Mouse (Mus musculus) kidney, postnatal 10 days (tissue): Measurements from ENCODE around the gene Zmpste24.
"Not testable (repeated sequence)": the region's sequence is repeated elsewhere in the genome, so short reads cannot be mapped to it uniquely, and the experiment has no call there.

ENCODE experiments used
- DNase-seq: peaks from one replicate; pipeline ENCODE4 v3.0.0; 2021; ENCODE audit warnings: mixed read lengths

The Zmpste24 gene

GRCm38 (mm10) chr4:121097650-121098378, at the start of gene Zmpste24:
TSS of gene Zmpste24 (minus strand) at chr4:121098241.
- DNase-seq = peak; percentile 90

GRCm38 (mm10) chr4:121109126-121109525, 11.1 kb upstream of the Zmpste24 start, which contains the start of gene Tmco2:
TSS of gene Tmco2 (minus strand) at chr4:121109226.
- no peak for DNase-seq

- no peak for DNase-seq
Observed at GRCm38 (mm10) chr4:121103304-121103703, 5.3 kb upstream of the Zmpste24 start.

- no peak for DNase-seq
Observed at GRCm38 (mm10) chr4:121090211-121090610, 7.8 kb downstream of the Zmpste24 start.

GRCm38 (mm10) chr4:121088696-121089095, 9.3 kb downstream of the Zmpste24 start:
- DNase-seq = no peak

GRCm38 (mm10) chr4:121084506-121084905, 13.5 kb downstream of the Zmpste24 start:
- DNase-seq = no peak

GRCm38 (mm10) chr4:121080395-121080794, 17.6 kb downstream of the Zmpste24 start:
- no peak for DNase-seq

GRCm38 (mm10) chr4:121077915-121078646, 20.0 kb downstream of the Zmpste24 start:
- DNase-seq = peak; percentile 27

GRCm38 (mm10) chr4:121074250-121074649, 23.8 kb downstream of the Zmpste24 start:
- no peak for DNase-seq

- DNase-seq = no peak
Observed at GRCm38 (mm10) chr4:121065336-121065735, 32.7 kb downstream of the Zmpste24 start.

GRCm38 (mm10) chr4:121059218-121059617, 38.8 kb downstream of the Zmpste24 start:
- DNase-seq = not testable (repeated sequence)

- no peak for DNase-seq
Observed at GRCm38 (mm10) chr4:121057032-121057431, 41.0 kb downstream of the Zmpste24 start.

GRCm38 (mm10) chr4:121056342-121056741, 41.7 kb downstream of the Zmpste24 start:
- no peak for DNase-seq

GRCm38 (mm10) chr4:121052454-121053323, 45.4 kb downstream of the Zmpste24 start:
- DNase-seq = no peak

GRCm38 (mm10) chr4:121051863-121052262, 46.2 kb downstream of the Zmpste24 start:
- DNase-seq = no peak

- DNase-seq = no peak
Observed at GRCm38 (mm10) chr4:121042946-121043345, 55.1 kb downstream of the Zmpste24 start.

GRCm38 (mm10) chr4:121042472-121042871, 55.6 kb downstream of the Zmpste24 start:
- DNase-seq = no peak

GRCm38 (mm10) chr4:121040897-121041671, 57.0 kb downstream of the Zmpste24 start:
- DNase-seq = peak; percentile 77

GRCm38 (mm10) chr4:121040323-121040722, 57.7 kb downstream of the Zmpste24 start:
- DNase-seq = no peak

GRCm38 (mm10) chr4:121039331-121040115, 58.5 kb downstream of the Zmpste24 start, which contains the start of gene Col9a2:
TSS of gene Col9a2 (plus strand) at chr4:121039385.
- peak; percentile 30 for DNase-seq

GRCm38 (mm10) chr4:121033006-121033405, 65.0 kb downstream of the Zmpste24 start:
- DNase-seq = peak; percentile 29
